Mouse (Mus musculus) embryonic fibroblast, embryonic 13.5 days (primary cell): Measurements from ENCODE around the gene Vmn1r4.

Experiments used
- CTCF ChIP-seq: IDR thresholded peaks from 2 replicates; pipeline ENCODE4 v1.5.1; 2011; ENCODE audit warnings: mild to moderate bottlenecking, control low read depth, low read length, moderate library complexity, borderline replicate concordance; ENCODE audit not compliant: insufficient read depth
- POLR2A ChIP-seq: IDR thresholded peaks from 2 replicates; pipeline ENCODE4 v1.6.1; 2011; ENCODE audit warnings: low read depth, mild to moderate bottlenecking, control low read depth, low read length, moderate library complexity

DNA sequence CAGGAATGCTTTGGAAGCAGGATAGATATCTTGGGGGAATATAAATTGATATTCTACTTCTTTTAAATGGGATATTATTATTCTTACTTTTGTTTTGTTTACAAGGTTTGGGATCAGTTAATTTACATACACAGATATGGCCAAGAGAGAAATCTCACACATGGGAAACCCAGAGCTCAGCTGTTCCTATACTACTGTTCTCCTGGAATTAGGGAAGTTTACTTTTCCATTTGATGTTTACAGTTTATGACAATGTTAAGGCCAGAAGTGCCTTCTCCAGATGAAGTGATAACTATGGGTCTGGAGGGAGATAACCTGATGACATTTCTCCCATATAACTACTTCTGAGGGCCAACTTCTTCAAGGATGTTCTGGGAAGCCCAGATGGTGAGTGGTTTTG lies 46.2 kb downstream of the Vmn1r4 start, which contains the start of gene Vmn1r5:
- no peak for TF ChIP-seq CTCF
- TF ChIP-seq POLR2A: no peak
